In the genomic region with DNA sequence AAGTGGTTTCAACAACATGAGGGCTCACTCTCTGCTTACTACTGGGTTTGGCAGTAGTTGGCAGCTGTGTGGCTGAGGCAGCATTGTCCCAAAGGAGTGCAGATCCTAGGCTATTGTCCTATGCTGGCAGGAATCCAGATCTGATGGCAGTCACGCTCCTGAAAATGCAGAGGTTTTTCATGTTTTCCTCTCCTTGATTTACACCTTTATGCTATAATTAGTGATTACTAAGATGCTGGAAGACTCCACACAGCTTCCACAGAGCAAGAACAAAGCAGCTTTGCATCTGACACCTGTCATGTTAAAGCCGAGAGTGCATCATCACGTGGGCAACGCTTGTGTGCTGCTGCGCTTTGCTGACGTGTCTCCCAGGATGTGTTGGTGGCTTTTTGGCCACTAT, we compare ENCODE assay signal across 19 mouse cellular contexts.
A peak's percentile ranks its signal among the peaks of the same experiment; 100 is the strongest.
DNase-seq lines count a peak whose midpoint lies in the region; ATAC-seq and TF ChIP-seq lines count a peak whose summit lies in the region.
"Had no signal": no experiment of that assay in that cellular context is flagged by ENCODE, and none has a peak within 500 bp of the region (broad histone marks: within the 10 kb centered on the region; RNA-seq: fewer than 3 reads in every experiment).

No protein-coding gene starts in this region.

- no peak for DNase-seq in hindbrain, embryonic 10.5 days (ENCODE audit: low spot score)
- DNase-seq in neural tube, embryonic 10.5 days (ENCODE audit: extremely low spot score, low spot score) = no peak
- peak; percentile 67 for DNase-seq in brain, embryonic 14.5 days (ENCODE audit: low read depth)
- no peak for DNase-seq in adrenal gland, postnatal 10 days
- DNase-seq in layer of hippocampus, postnatal 36 days = no peak
- DNase-seq: cerebellum, adult 11-12 months; gastrocnemius, postnatal 10 days; kidney, adult 18-20 months; liver, embryonic 13.5 days had no signal

- WGBS in hindbrain, embryonic 13.5 days = 63% methylated on average over 6 of the region's 6 CpGs
- WGBS in hindbrain, embryonic 10.5 days = 84% methylated on average over 6 of the region's 6 CpGs
- WGBS in neural tube, embryonic 13.5 days = 51% methylated on average over 6 of the region's 6 CpGs
- 33% methylated on average over 6 of the region's 6 CpGs for WGBS in midbrain, embryonic 16.5 days

- no peak for TF ChIP-seq CTCF in brain, embryonic 14.5 days (IDR thresholded peaks at IDR 0.05; ENCODE audit: borderline replicate concordance, extremely low read depth, insufficient read depth, insufficient read length)

- no peak for ATAC-seq in hindbrain, embryonic 13.5 days (ENCODE audit: low FRiP score)
- ATAC-seq in neural tube, embryonic 13.5 days (ENCODE audit: low read depth) = no peak
- no peak for ATAC-seq in midbrain, embryonic 16.5 days
- ATAC-seq: lung, postnatal 0 days; Patski had no signal

- no peak overlapping the region for H3K9ac ChIP-seq in hindbrain, embryonic 13.5 days
- no peak overlapping the region for H3K9ac ChIP-seq in neural tube, embryonic 13.5 days
- H3K9ac ChIP-seq in midbrain, embryonic 16.5 days (ENCODE audit: low read depth, low read length) = no peak overlapping the region
- H3K9ac ChIP-seq: embryonic facial prominence, embryonic 12.5 days; liver, embryonic 13.5 days; stomach, embryonic 15.5 days had no signal

- no peaks in the 10 kb centered on the region for H3K36me3 ChIP-seq in hindbrain, embryonic 13.5 days
- H3K36me3 ChIP-seq in hindbrain, embryonic 10.5 days = no peaks in the 10 kb centered on the region
- H3K36me3 ChIP-seq in neural tube, embryonic 13.5 days = no peaks in the 10 kb centered on the region
- H3K36me3 ChIP-seq in midbrain, embryonic 16.5 days (ENCODE audit: control insufficient read depth, insufficient read depth, low read length) = no peaks in the 10 kb centered on the region
- H3K36me3 ChIP-seq: embryonic facial prominence, embryonic 12.5 days; heart, embryonic 10.5 days; limb, embryonic 10.5 days; liver, embryonic 13.5 days; stomach, embryonic 15.5 days had no signal

- peak overlapping the region; percentile 70 for H3K27ac ChIP-seq in hindbrain, embryonic 13.5 days
- H3K27ac ChIP-seq in hindbrain, embryonic 10.5 days = no peak overlapping the region
- H3K27ac ChIP-seq in neural tube, embryonic 13.5 days (replicated peaks) = peak overlapping the region; percentile 77
- peak overlapping the region; percentile 26; the same call in 1 of the 2 replicates for H3K27ac ChIP-seq in midbrain, embryonic 16.5 days (ENCODE audit: low read length)
- H3K27ac ChIP-seq: embryonic facial prominence, embryonic 12.5 days; heart, embryonic 10.5 days; limb, embryonic 10.5 days; liver, embryonic 13.5 days; stomach, embryonic 15.5 days had no signal

- H3K27me3 ChIP-seq in hindbrain, embryonic 13.5 days = no peaks in the 10 kb centered on the region
- H3K27me3 ChIP-seq in hindbrain, embryonic 10.5 days (ENCODE audit: insufficient read depth, poor library complexity, severe bottlenecking) = no peaks in the 10 kb centered on the region
- H3K27me3 ChIP-seq in neural tube, embryonic 13.5 days = no peaks in the 10 kb centered on the region
- H3K27me3 ChIP-seq in midbrain, embryonic 16.5 days (ENCODE audit: control insufficient read depth, insufficient read depth, low read depth, low read length) = no peaks in the 10 kb centered on the region
- H3K27me3 ChIP-seq: embryonic facial prominence, embryonic 12.5 days; liver, embryonic 13.5 days; megakaryocyte, embryonic 14.5 days; Patski; stomach, embryonic 15.5 days had no signal

- no peak overlapping the region for H3K4me3 ChIP-seq in hindbrain, embryonic 13.5 days
- no peak overlapping the region for H3K4me3 ChIP-seq in hindbrain, embryonic 10.5 days
- H3K4me3 ChIP-seq in neural tube, embryonic 13.5 days = no peak overlapping the region
- no peak overlapping the region for H3K4me3 ChIP-seq in midbrain, embryonic 16.5 days (ENCODE audit: low read depth, low read length)
- H3K4me3 ChIP-seq: embryonic facial prominence, embryonic 12.5 days; heart, embryonic 10.5 days; limb, embryonic 10.5 days; liver, embryonic 13.5 days; megakaryocyte, embryonic 14.5 days; stomach, embryonic 15.5 days had no signal

- H3K4me2 ChIP-seq in hindbrain, embryonic 13.5 days = no peak overlapping the region
- H3K4me2 ChIP-seq in neural tube, embryonic 13.5 days = no peak overlapping the region
- H3K4me2 ChIP-seq in midbrain, embryonic 16.5 days (ENCODE audit: low read length) = no peak overlapping the region; the same call in 1 of the 2 replicates
- H3K4me2 ChIP-seq: embryonic facial prominence, embryonic 12.5 days; liver, embryonic 13.5 days; stomach, embryonic 15.5 days had no signal

- H3K9me3 ChIP-seq in hindbrain, embryonic 13.5 days = no peaks in the 10 kb centered on the region
- H3K9me3 ChIP-seq in hindbrain, embryonic 10.5 days = no peaks in the 10 kb centered on the region
- no peaks in the 10 kb centered on the region for H3K9me3 ChIP-seq in neural tube, embryonic 13.5 days
- no peaks in the 10 kb centered on the region for H3K9me3 ChIP-seq in midbrain, embryonic 16.5 days (replicated peaks; ENCODE audit: control insufficient read depth, low read length, poor library complexity, severe bottlenecking)
- H3K9me3 ChIP-seq: embryonic facial prominence, embryonic 12.5 days; heart, embryonic 10.5 days; limb, embryonic 10.5 days; liver, embryonic 13.5 days; megakaryocyte, embryonic 14.5 days; stomach, embryonic 15.5 days had no signal

- TF ChIP-seq POLR2A in brain, embryonic 14.5 days (IDR thresholded peaks at IDR 0.05; ENCODE audit: borderline replicate concordance, extremely low read depth, insufficient read depth, insufficient read length, poor library complexity, severe bottlenecking) = no peak

- H3K4me1 ChIP-seq in hindbrain, embryonic 13.5 days (replicated peaks) = peaks cover 58% of the 10 kb centered on the region
- H3K4me1 ChIP-seq in hindbrain, embryonic 10.5 days (replicated peaks) = peaks cover 37% of the 10 kb centered on the region
- peaks cover 47% of the 10 kb centered on the region for H3K4me1 ChIP-seq in neural tube, embryonic 13.5 days (replicated peaks)
- peaks cover 35% of the 10 kb centered on the region for H3K4me1 ChIP-seq in midbrain, embryonic 16.5 days (ENCODE audit: control insufficient read depth, insufficient read depth, low read length)
